Mouse (Mus musculus) retina, embryonic 14.5 days (tissue): Measurements from ENCODE around the gene Cdh13.
A peak's percentile ranks its signal among the peaks of the same experiment; 100 is the strongest.

Experiments used
- DNase-seq: peaks from one replicate; pipeline ENCODE4 v3.0.0-alpha.2; 2015; ENCODE audit warnings: low spot score

Gene Cdh13

GRCm38 (mm10) chr8:118951766-118952741 is 668.5 kb downstream of the Cdh13 start:
- DNase-seq: peak; percentile 55

- DNase-seq: no peak
These were observed 672.6 kb downstream of the Cdh13 start for GRCm38 (mm10) chr8:118956109-118956508.

- DNase-seq: no peak
These were observed 678.5 kb downstream of the Cdh13 start for GRCm38 (mm10) chr8:118961877-118962545.

- DNase-seq: no peak
These were observed 681.7 kb downstream of the Cdh13 start for GRCm38 (mm10) chr8:118965101-118965840.

- DNase-seq: no peak
These were observed 685.4 kb downstream of the Cdh13 start for GRCm38 (mm10) chr8:118968896-118969295.

- DNase-seq: peak; percentile 69
These were observed 696.3 kb downstream of the Cdh13 start for GRCm38 (mm10) chr8:118979800-118980199.

GRCm38 (mm10) chr8:118983724-118984123 is 700.2 kb downstream of the Cdh13 start:
- no peak for DNase-seq

- no peak for DNase-seq
These were observed 703.3 kb downstream of the Cdh13 start for GRCm38 (mm10) chr8:118986796-118987195.

GRCm38 (mm10) chr8:118995641-118996188 is 712.2 kb downstream of the Cdh13 start:
- DNase-seq: no peak

- DNase-seq: no peak
These were observed 717.1 kb downstream of the Cdh13 start for GRCm38 (mm10) chr8:119000595-119000994.

GRCm38 (mm10) chr8:119004821-119005220 is 721.3 kb downstream of the Cdh13 start:
- DNase-seq: no peak

- no peak for DNase-seq
These were observed 735.1 kb downstream of the Cdh13 start for GRCm38 (mm10) chr8:119018675-119019074.

- peak; percentile 5 for DNase-seq
These were observed 737.2 kb downstream of the Cdh13 start for GRCm38 (mm10) chr8:119020781-119021180.

GRCm38 (mm10) chr8:119021478-119021877 is 737.9 kb downstream of the Cdh13 start:
- no peak for DNase-seq

- peak; percentile 38 for DNase-seq
These were observed 738.9 kb downstream of the Cdh13 start for GRCm38 (mm10) chr8:119022301-119022870.

GRCm38 (mm10) chr8:119033398-119033797 is 749.9 kb downstream of the Cdh13 start:
- no peak for DNase-seq

- no peak for DNase-seq
These were observed 750.5 kb downstream of the Cdh13 start for GRCm38 (mm10) chr8:119034037-119034436.

GRCm38 (mm10) chr8:119035126-119035525 is 751.6 kb downstream of the Cdh13 start:
- DNase-seq: no peak

GRCm38 (mm10) chr8:119037571-119037970 is 754.0 kb downstream of the Cdh13 start:
- no peak for DNase-seq

GRCm38 (mm10) chr8:119039358-119039757 is 755.8 kb downstream of the Cdh13 start:
- DNase-seq: no peak

GRCm38 (mm10) chr8:119057876-119058275 is 774.3 kb downstream of the Cdh13 start:
- no peak for DNase-seq

GRCm38 (mm10) chr8:119061671-119062070 is 778.1 kb downstream of the Cdh13 start:
- no peak for DNase-seq
